Mouse (Mus musculus) layer of hippocampus, postnatal 14 days (tissue): Measurements from ENCODE around the gene Olfr676. TPM values are rescaled to one million over a fixed set of nuclear protein-coding genes. Genes with fewer than 3 reads are reported as not detected.
"Not testable (repeated sequence)": the region's sequence is repeated elsewhere in the genome, so short reads cannot be mapped to it uniquely, and the experiment has no call there.

Experiments used
- DNase-seq, 2 experiments: peaks; one replicate each; pipeline ENCODE4 v3.0.0; 2021 to 2022; ENCODE audit warnings: low spot score in 2 of 2, mixed read lengths in 1 of 2
- long read RNA-seq, 2 experiments: library from polyadenylated mRNA; stranded (forward); transcript quantifications; one replicate each; pipeline ENCODE4 v2.0.0; 2021
- total RNA-seq, 2 experiments: library from RNA; stranded (reverse); gene quantifications; 2 replicates each; pipeline ENCODE4 v1.2.3; 2021

The Olfr676 gene
- not detected for total RNA-seq
- long read RNA-seq, experiment 1, result 0 reads
- long read RNA-seq, experiment 2, result 0 reads

- DNase-seq, result no peak
Measured at GRCm38 (mm10) chr7:105032398-105032797, at the start of gene Olfr676. Gene Olfr676 (plus strand): TSS chr7:105032698.

GRCm38 (mm10) chr7:105001929-105002328 lies 30.6 kb upstream of the Olfr676 start, which contains the start of gene Olfr672:
Gene Olfr672 (minus strand): TSS chr7:105002029.
- no peak for DNase-seq

GRCm38 (mm10) chr7:105022530-105022929 lies 10.0 kb upstream of the Olfr676 start:
- DNase-seq, result no peak

GRCm38 (mm10) chr7:105028360-105028759 lies 4.1 kb upstream of the Olfr676 start, which contains the start of gene Olfr675:
Gene Olfr675 (minus strand): TSS chr7:105028460.
- DNase-seq, result no peak

GRCm38 (mm10) chr7:105033836-105034235 lies 1.3 kb downstream of the Olfr676 start:
- not testable (repeated sequence) for DNase-seq

- DNase-seq, result peak in 1 of 2 experiments; percentile 2
Measured at GRCm38 (mm10) chr7:105058951-105059350, 26.5 kb downstream of the Olfr676 start.

GRCm38 (mm10) chr7:105064175-105064574 lies 31.7 kb downstream of the Olfr676 start, which contains the start of gene Olfr678:
Gene Olfr678 (plus strand): TSS chr7:105064475.
- no peak for DNase-seq

GRCm38 (mm10) chr7:105080905-105081304 lies 48.4 kb downstream of the Olfr676 start, which contains the start of gene Olfr679:
Gene Olfr679 (plus strand): TSS chr7:105081205.
- no peak for DNase-seq

Other genes with a start within 250 kb of the Olfr676 start
- not detected for gene Usp17lb, start 190.1 kb upstream of the Olfr676 start, total RNA-seq
- not detected for gene Usp17la, start 175.7 kb upstream of the Olfr676 start, total RNA-seq
- gene Olfr665, start 154.7 kb upstream of the Olfr676 start, total RNA-seq, result not detected
- not detected for gene Olfr666, start 136.7 kb upstream of the Olfr676 start, total RNA-seq
- gene Olfr667, start 111.2 kb upstream of the Olfr676 start, total RNA-seq, result not detected
- not detected for gene Olfr668, start 104.6 kb upstream of the Olfr676 start, total RNA-seq
- not detected for gene Olfr669, start 98.5 kb upstream of the Olfr676 start, total RNA-seq
- gene Olfr670, start 70.1 kb upstream of the Olfr676 start, total RNA-seq, result not detected
- gene Olfr671, start 53.6 kb upstream of the Olfr676 start, total RNA-seq, result not detected
- not detected for gene Olfr672, start 30.7 kb upstream of the Olfr676 start, total RNA-seq
- gene Olfr675, start 4.2 kb upstream of the Olfr676 start, total RNA-seq, result not detected
- not detected for gene Olfr677, start 18.7 kb downstream of the Olfr676 start, total RNA-seq
- not detected for gene Olfr678, start 31.8 kb downstream of the Olfr676 start, total RNA-seq
- gene Olfr679, start 48.5 kb downstream of the Olfr676 start, total RNA-seq, result not detected
- gene Olfr680-ps1, start 60.1 kb downstream of the Olfr676 start, total RNA-seq, result not detected
- gene Olfr681, start 84.1 kb downstream of the Olfr676 start, total RNA-seq, result not detected
- not detected for gene Olfr683, start 114.3 kb downstream of the Olfr676 start, total RNA-seq
- gene Olfr684, start 131.0 kb downstream of the Olfr676 start, total RNA-seq, result not detected
- gene Olfr685, start 153.3 kb downstream of the Olfr676 start, total RNA-seq, result not detected
- not detected for gene Olfr686, start 174.8 kb downstream of the Olfr676 start, total RNA-seq